Mouse (Mus musculus) adrenal gland (tissue): ENCODE measurements around the gene Stx8.

Experiments used
- intact Hi-C: fragments of 180-260 bp; cut with DNase I; formaldehyde crosslinking; loops from one replicate; pipeline ENCODE4 v1.15.1; 2025
- microRNA-seq, 2 experiments: library from miRNA; unstranded; fragments of <30 nt; microRNA quantifications; one replicate each; pipeline ENCODE4; 2019

Gene Stx8

GRCm38 (mm10) chr11:68215206-68215912 lies 249.4 kb downstream of the Stx8 start:
- intact Hi-C loops = no loop called here

GRCm38 (mm10) chr11:68216041-68216440 lies 250.0 kb downstream of the Stx8 start:
- intact Hi-C loops = no loop called here

DNA sequence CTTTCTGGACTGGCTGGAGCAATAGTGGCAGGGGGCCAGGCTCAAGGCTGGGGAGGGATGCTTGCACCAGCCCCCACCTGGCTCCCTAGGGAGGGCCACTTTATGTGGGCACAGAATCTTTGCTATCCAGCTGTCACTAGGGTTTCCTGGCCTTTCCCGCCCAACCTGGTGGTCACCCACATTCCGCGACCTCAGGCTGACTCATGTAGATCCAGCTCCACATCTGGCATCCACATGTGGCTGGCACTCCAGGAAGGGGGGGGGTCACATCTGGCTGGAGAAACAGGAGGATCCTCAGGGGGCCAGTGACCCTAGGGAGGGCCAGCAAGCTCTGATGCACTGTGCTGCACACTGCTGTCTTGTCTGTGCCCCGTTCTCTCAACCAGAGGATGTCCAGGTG lies 254.7 kb downstream of the Stx8 start:
- intact Hi-C loops = no loop called here

GRCm38 (mm10) chr11:68222209-68222608 lies 256.2 kb downstream of the Stx8 start:
- intact Hi-C loops = no loop called here

- intact Hi-C loops = no loop called here
Measured at GRCm38 (mm10) chr11:68223143-68223542, 257.1 kb downstream of the Stx8 start.

GRCm38 (mm10) chr11:68226654-68227057 lies 260.7 kb downstream of the Stx8 start:
- intact Hi-C loops = no loop called here

DNA sequence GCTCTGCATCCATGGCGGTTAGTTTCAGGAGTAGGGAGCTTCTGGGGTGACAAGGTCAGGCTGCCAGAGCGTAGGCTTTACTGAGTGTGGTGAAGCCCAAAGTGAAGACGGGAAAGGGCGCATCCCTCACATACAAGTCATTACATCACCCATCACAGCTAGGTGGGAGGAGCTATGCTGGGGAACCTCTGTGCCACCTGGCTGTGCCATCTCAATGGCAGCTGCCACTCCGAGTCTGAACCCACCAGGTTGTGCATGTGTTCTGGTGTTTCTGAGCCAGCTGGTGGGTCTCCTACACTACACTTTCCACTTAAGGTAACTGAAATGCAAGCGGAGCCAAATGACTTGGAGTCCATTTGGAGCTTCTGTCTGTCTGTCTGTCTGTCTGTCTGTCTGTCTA lies 261.8 kb downstream of the Stx8 start:
- intact Hi-C loops = no loop called here

GRCm38 (mm10) chr11:68228941-68229665 lies 263.1 kb downstream of the Stx8 start:
- intact Hi-C loops = no loop called here

DNA sequence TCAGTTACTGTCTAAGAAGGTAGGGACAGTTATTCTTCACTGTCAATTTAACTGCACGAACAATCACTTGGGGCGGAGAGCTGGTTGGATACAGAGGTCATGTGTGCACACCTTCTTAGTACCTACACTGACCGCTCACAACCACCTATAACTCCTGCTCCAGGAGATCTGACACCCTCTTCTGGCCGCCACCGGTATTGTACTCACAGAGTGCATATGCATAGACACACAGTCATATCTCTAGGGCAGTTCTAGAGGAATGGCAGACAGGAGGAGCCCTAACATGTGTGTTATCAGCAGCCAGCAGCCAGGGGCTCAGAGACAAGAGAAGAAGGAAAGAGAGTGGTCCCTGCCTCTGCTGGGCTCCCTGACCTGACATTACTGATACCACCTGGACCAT lies 265.6 kb downstream of the Stx8 start:
- intact Hi-C loops = no loop called here

- intact Hi-C loops = no loop called here
Measured at GRCm38 (mm10) chr11:68233469-68233965, 267.5 kb downstream of the Stx8 start.

GRCm38 (mm10) chr11:68239756-68240155 lies 273.8 kb downstream of the Stx8 start:
- intact Hi-C loops = no loop called here

DNA sequence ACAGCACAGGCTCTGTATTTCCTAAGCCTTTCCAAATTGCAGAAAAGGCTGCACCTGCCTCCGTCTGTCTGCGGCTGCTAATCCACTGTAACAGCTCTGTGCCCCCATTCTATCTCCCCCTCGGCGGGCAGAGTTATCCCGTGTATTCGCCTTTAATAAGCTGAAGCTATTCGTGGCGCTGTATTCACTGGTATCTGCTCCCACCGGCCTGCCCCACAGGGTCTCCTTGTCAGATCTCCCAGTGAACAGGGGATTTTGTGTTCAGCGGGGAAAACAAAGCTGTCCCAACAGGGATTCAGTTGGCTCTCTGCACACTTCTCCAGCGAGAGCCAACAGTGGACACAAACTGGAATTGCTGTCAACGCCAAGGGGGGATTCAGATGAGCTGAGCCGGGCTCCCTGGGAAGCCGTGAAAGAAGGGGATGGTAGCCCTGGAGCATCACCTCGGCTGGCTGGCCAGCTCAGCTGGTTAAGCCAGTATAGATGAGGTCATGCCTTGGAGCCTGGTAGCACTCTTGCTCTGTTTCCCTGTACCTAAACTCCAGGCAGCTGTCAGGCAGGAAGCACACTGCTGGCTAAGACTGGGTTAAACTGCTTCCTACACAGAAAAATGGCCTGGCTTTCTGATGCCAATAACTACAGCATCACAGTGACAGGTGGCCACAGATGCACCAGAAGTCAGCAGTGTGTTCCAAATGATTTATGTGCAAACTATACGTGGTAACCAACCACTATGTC lies 278.4 kb downstream of the Stx8 start:
- intact Hi-C loops = no loop called here

DNA sequence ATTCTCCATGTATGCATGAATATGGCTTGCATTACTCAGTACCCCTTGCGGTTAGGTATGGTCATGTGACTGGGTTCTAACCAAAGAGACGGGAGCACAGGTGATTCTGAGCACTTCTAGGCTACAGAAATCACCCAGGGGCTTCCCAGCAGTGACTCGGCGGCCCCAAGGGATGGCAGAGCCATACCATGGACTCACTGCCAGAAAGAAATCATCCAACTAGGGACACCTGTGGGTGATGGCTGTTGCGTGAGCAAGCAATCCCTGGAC lies 278.9 kb downstream of the Stx8 start:
- intact Hi-C loops = no loop called here

DNA sequence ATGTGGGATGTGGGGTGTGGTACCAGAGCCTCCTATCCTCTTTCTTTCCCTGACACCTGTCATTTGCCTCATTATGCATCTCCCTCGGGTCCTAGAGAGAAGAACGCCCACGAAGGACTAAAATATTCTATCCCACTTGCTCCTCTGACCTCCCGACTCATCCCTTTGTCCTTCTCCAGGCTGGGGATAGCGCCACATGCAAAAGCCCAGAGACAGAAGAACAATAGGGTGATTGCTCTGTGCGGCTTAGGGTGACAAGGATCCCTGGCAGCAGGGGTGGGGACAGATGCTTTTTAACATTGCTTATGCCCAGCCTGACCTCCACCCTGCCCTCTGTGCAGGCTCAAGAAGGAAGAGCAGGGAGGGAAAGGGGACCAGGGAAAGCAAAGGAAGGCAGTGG lies 281.9 kb downstream of the Stx8 start:
- intact Hi-C loops = no loop called here

DNA sequence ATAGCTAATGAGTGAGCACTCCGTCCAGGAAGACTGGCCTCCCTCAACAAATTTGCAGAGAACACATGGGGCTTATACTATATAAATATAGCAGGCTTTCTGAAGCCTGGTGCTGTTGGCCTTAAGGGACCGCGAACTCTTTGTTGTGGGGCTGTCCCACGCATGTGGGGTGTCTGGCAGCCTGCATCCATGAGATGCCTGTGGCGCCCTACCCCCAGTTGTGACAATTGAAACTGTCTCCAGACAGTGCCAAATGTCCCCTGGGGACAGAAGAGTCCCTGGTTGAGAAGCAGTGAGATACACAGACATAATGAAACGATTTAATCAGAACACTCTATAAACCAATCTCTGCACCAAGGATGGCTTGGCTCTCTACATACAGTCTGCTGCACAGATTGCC lies 284.1 kb downstream of the Stx8 start:
- intact Hi-C loops = no loop called here

GRCm38 (mm10) chr11:68253531-68253930 lies 287.5 kb downstream of the Stx8 start:
- intact Hi-C loops = no loop called here

Small RNA genes within 50 kb of the gene (microRNA-seq; reads per million reads assigned to microRNA genes)
- 0 reads per million in 2 experiments for gene Mir6406
